Mouse (Mus musculus) ES-Bruce4 (cell line): ENCODE results near the gene Mecom.

Experiments
- CTCF ChIP-seq: IDR thresholded peaks from one replicate; pipeline ENCODE4 v1.8.1; 2011; ENCODE audit warnings: low read depth, low read length
- EP300 ChIP-seq: IDR thresholded peaks from 2 replicates; pipeline ENCODE4 v1.6.1; 2011; ENCODE audit warnings: low read depth, low read length; ENCODE audit not compliant: insufficient read depth
- POLR2A ChIP-seq: IDR thresholded peaks from one replicate; pipeline ENCODE4 v1.8.1; 2011; ENCODE audit warnings: low read length; ENCODE audit not compliant: insufficient read depth

DNA sequence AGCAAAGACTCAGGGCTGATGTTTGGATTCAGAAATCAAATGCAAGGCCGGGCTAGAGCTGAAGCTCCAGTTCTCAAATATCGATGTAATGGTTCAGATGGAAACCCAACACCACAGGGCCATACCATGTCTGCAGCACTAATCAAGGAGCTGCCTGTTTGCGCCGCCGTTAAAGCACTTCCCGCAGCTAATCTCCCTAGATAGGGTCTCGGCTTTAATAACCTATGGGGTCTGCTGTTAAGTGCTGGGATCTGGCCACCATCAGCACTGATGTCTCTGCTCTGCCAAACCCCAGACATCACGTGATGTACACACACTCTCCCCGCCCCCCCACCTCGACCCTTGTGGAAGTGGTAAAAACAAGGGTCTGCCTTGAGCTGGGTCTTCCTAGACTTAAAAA is 289.4 kb downstream of the Mecom start:
- TF ChIP-seq EP300 (no peak), CTCF (no peak), POLR2A (no peak)
